Mouse (Mus musculus) central nervous system, embryonic 18 days (tissue): ENCODE measurements around the gene Il16. TPM values are rescaled to one million over a fixed set of nuclear protein-coding genes. Genes with fewer than 3 reads are reported as not detected.

ENCODE experiments used
- polyA plus RNA-seq: library from polyadenylated mRNA; depleted of rRNA; stranded (reverse); fragments of >200 nt; gene quantifications from 2 replicates; pipeline ENCODE4 v1.2.3, GENCODE M21; 2012; rRNA removed

Il16 gene
- 0.88 and 1.1 TPM in 2 replicates for polyA plus RNA-seq

DNA sequence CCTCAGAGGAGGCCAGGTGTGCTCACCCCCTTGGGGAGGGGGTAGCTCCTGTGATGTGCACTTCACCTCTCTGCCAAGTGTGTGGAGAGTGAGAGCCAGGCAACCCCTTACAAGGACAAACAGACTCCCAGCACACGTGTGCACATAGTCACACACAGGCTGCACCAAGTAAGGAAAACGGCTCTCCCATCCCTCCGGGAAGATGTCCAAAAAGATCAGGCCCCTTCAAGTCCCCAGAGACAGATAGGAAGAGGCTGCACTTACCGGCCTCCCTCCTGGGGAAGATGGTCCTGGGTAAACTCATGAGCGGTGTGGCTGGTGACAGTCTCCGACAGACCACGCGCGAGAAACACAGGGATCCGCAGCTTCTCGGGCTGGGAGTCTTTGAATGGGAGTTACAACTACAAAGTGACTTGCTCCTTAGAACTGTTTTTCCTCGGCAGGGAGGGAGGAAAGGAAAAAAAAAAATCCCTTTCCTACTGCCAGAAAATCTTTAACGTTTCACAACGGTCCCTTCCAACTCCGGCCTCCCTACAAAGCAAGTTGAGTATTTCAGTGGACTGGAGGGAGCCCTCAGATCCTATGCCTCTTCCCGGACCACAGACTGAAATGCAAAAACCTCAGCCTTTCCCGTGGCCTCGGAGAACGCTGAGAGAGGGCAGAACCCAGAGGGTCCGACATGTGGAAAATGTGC, at the start of gene Il16:
TSS of gene Il16 (minus strand) at position 314 of the 694 bp plus-strand sequence.

DNA sequence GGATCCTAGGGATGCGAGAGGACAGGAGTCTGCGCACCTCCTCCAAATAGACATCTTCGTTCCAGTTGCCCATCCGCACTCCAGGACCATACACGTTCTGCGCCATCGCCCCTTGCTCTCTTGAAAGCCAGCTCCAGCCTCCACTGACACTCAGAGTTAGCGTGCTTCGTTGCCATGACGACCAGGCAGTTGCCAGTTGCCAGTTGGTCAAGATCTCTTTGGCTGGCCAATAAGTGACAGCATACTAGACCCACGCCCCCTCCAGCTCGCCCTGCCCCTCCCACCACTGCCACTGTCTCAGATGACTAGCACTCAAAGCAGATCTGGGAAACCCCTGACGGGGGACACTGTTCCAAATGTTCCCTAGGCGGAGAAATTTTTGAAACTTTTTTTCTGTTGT, 49.2 kb upstream of the Il16 start, which contains the start of gene Cfap161:
TSS of gene Cfap161 (minus strand) at position 176 of the 400 bp plus-strand sequence.

DNA sequence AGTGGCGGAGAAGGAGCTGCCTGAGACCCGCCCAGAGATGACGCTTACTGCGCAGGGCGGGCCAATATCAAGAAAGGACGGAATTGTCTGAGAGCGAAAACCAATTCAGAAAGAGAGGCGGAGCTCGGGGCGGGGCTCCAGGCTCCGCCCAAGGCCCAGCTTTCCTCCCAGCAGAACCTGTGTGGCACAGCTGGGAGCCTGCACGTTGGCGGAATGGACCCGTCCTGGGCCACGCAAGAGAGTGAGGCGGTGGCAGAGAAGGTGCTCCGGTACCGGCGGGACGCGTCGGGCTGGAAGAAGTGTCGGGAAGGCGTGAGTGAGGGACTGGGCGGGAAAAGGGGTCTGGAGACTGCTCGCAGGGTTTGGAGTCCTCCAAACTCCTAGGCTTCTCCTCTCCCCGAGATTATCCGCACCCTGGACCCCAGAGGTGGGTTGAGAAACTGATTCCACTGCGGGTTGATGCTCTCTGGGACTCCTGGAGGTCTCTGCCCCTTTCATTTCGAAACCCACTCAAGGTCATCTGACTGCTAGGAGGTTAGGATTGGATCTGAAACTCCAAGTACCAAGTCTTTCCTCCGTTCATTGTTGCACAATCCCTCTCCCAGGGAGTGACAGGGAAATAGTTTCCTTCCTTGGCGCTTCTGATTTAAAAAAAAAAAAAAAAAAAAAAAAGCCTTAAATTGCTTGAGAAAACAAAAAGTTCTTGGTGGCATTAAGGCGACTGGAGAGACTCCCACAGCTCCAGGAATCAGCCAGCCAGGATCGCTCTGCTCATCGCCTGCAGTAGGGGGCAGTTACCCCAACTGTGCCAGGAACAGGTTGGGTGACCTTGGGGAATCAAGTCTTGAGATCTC, 113.5 kb downstream of the Il16 start, which contains the start of gene Stard5:
TSS of gene Stard5 (plus strand) at position 132 of the 854 bp plus-strand sequence.

Other genes starting within 250 kb of the Il16 start
- 0.12 TPM in 2 replicates for gene Tmc3, start 160.8 kb downstream of the Il16 start, polyA plus RNA-seq
- gene Stard5, start 113.8 kb downstream of the Il16 start, polyA plus RNA-seq = 6.9 and 8.9 TPM in 2 replicates
- 1.1 and 1.4 TPM in 2 replicates for gene Cfap161, start 49.2 kb upstream of the Il16 start, polyA plus RNA-seq
- 19.5 TPM in 2 replicates for gene Tlnrd1, start 138.6 kb upstream of the Il16 start, polyA plus RNA-seq
- 28.5 and 28.8 TPM in 2 replicates for gene Mesd, start 138.7 kb upstream of the Il16 start, polyA plus RNA-seq